Mouse (Mus musculus) cerebellum, adult (tissue): ENCODE data around the gene Trim27.

ENCODE experiments used
- ATAC-seq: cut with Nextera tagmentation; 2 replicates; pipeline ENCODE4 v1.9.2; 2017; ENCODE audit warnings: mild to moderate bottlenecking, moderate library complexity, mixed read lengths; ENCODE audit not compliant: insufficient number of reproducible peaks, low FRiP score, low TSS enrichment

Trim27 gene

GRCm38 (mm10) chr13:21215275-21215983, 36.2 kb downstream of the Trim27 start:
- ATAC-seq: peak; percentile 92

- no peak for ATAC-seq
Observed at GRCm38 (mm10) chr13:21216781-21217180, 37.5 kb downstream of the Trim27 start.

- peak; percentile 82 for ATAC-seq
Observed at GRCm38 (mm10) chr13:21221656-21222462, 42.6 kb downstream of the Trim27 start.

DNA sequence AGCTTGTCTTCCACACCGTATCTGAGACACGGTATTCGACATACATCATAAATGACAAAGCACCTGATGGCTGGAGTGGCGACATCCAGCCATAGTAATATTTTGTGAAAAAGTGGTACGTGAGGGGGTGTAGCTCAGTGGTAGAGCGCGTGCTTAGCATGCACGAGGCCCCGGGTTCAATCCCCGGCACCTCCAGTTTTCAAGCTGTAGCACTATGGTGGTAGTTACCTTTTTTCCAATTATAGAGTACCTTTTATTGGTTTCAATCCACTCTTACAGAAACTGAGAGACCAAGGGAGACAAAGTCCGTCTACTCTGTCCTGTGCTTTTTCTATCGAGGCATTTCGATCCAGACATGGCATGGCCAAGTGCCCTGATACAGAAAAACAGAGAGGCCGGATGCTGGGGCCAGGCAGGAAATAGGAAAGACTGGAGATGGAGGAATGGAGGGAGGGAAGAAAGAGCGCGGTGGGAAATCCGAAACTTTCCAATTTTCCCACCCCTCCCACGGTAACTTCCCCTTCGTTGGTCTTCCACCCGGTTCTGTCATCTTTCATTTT, 43.3 kb downstream of the Trim27 start:
- ATAC-seq: peak; percentile 90

DNA sequence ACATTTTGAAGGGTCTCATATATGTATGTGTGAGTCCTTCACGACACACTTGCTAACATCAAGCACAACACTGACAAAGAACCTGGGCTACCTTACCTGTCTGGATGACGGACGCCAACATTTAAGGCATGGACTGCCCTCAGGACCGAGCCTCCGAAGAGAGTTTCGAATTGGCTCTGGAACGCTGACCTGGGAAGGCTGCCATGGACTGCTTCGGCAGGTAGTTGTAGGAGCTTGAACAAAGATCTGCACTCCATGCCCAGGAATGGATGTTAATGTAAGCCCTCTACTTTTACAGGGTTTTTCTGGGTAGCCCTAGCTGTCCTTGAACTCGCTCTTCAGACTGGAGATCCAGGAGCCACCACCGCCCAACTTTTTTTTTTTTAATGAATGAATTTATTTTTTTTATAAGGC, 44.0 kb downstream of the Trim27 start:
- no peak for ATAC-seq

DNA sequence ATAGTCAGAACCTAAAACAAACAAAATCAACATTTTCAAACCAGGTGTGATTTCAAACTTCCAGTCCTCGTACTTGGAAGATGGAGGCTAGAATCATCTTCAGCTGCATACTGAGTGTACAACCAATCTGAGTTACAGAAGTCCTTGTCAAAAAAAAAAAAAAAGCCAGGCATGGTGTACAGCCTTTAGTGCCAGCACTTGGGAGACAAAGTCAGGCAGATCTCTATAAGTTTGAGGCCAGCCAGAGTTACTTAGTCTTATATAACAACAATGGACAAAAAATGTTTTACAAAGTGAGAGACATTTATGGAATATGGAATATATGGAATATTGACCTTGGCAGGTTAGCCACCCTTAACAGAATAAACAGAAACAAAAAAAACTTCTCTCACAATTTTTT, 45.1 kb downstream of the Trim27 start:
- ATAC-seq: no peak

DNA sequence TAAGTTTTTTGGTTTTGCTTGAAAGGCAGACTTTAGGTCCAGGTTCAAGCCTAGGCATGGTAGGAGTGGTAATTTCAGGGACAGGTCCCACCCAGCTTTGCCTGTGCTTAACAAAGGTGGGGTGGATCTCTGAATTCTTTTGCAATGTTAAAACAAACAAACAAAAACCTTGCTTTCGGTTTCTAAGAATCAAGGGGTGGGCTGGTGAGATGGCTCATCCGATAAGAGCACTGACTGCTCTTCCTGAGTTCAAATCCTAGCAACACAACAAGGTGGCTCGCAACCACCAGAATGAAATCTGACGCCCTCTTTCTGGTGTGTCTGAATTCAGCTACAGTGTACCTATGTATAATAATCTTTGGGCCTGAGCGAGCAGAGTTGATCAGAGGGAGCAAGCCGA, 46.0 kb downstream of the Trim27 start:
- ATAC-seq: no peak

DNA sequence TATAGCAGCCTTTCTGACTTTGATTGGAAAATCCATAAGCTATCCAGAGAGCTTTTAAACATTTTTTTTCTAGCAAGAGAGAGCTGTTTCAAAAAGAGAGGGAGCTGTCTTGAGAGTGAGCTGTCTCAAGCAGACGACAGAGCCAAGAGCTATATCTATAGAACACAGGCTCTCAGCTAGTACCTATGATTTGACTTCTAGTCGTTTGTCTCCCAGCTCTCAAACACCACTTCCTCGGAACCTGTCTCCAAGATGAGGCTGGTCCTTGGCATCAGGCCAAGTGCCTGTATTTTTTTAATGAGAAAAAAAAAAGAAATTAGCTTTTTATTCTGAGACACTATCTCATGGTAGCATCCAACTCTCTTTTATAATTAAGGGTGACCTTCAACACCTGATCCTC, 46.8 kb downstream of the Trim27 start:
- no peak for ATAC-seq

GRCm38 (mm10) chr13:21233732-21234705, 54.8 kb downstream of the Trim27 start:
- peak; percentile 91 for ATAC-seq

GRCm38 (mm10) chr13:21236714-21237113, 57.5 kb downstream of the Trim27 start:
- no peak for ATAC-seq

DNA sequence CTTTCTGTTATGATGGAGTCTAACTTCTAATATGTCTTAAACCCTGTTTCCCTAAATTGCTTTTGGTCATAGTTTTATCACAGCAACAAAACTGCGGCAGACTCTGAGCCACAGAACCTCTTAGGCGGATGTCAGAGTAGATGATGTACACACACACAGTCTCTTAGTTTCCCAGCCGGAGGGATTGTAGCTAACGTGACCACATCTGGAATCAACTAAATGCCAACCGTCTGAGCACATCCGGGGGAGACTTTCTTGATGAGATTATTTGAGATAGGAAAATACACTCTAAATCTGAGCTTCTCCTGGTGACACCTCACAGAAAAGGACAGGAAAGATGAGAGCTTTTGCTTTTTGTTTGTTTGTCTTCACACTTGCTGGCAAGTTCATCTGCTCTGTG, 57.9 kb downstream of the Trim27 start:
- ATAC-seq: no peak

GRCm38 (mm10) chr13:21240788-21241187, 61.5 kb downstream of the Trim27 start:
- ATAC-seq: no peak

GRCm38 (mm10) chr13:21242408-21243125, 63.3 kb downstream of the Trim27 start:
- ATAC-seq: no peak

- no peak for ATAC-seq
Observed at GRCm38 (mm10) chr13:21243196-21243595, 64.0 kb downstream of the Trim27 start.

GRCm38 (mm10) chr13:21244089-21244488, 64.8 kb downstream of the Trim27 start:
- no peak for ATAC-seq
